Mouse (Mus musculus) ES-E14 (cell line): ENCODE results near the gene Zfp568.

ENCODE experiments used
- HCFC1 ChIP-seq: IDR thresholded peaks from 2 replicates; pipeline ENCODE4 v1.6.1; 2012; ENCODE audit warnings: low read length, inconsistent platforms, borderline replicate concordance; ENCODE audit not compliant: insufficient read depth
- MAFK ChIP-seq: IDR thresholded peaks from 2 replicates; pipeline ENCODE4 v1.6.1; 2014; ENCODE audit warnings: mild to moderate bottlenecking, low read depth, low read length, inconsistent platforms; ENCODE audit not compliant: insufficient read depth
- ZC3H11A ChIP-seq: IDR thresholded peaks from 2 replicates; pipeline ENCODE4 v1.6.1; 2012; ENCODE audit warnings: low read depth, mild to moderate bottlenecking, inconsistent platforms, low read length, borderline replicate concordance

DNA sequence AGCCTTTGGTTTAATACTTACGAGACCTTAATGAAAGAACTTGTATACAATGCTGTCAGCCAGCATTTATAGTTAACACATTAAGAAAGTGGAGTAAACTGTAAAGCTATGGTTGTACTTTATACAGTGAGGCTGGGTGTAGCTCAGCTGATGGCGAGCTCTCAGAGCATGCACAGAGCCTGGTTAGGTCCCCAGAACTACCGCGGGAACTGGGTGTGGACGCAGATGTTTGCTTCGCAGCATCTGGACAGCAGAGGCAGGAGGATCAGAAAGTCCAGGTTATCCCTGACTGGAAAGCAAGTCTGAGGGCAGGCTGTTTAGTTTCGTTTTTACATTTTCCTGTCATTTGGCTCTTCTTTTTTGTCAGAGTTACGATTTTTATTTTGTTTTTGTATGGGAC lies 8.9 kb downstream of the Zfp568 start:
- TF ChIP-seq ZC3H11A (no peak), MAFK (no peak), HCFC1 (no peak)
